Mouse (Mus musculus) stomach, embryonic 15.5 days (tissue): ENCODE data around the gene C8g. TPM values are rescaled to one million over a fixed set of nuclear protein-coding genes. Genes with fewer than 3 reads are reported as not detected.

Source experiments
- ATAC-seq: fragments of 200-750 bp; cut with Nextera tagmentation; 2 replicates; pipeline ENCODE4 v1.8.0; 2017; ENCODE audit warnings: low read depth, moderate number of reproducible peaks, moderate TSS enrichment; ENCODE audit not compliant: insufficient read depth, low FRiP score
- H3K27ac ChIP-seq: fragments of 300-500 bp; sonication (generic); 2 replicates; pipeline ENCODE4 v1.5.1; 2015; ENCODE audit warnings: mild to moderate bottlenecking, inconsistent platforms
- H3K27me3 ChIP-seq: fragments of 300-500 bp; sonication (generic); replicated peaks from 2 replicates; pipeline ENCODE4 v1.6.1; 2015; ENCODE audit warnings: inconsistent platforms
- H3K36me3 ChIP-seq: fragments of 300-500 bp; sonication (generic); 2 replicates; pipeline ENCODE4 v1.6.1; 2015; ENCODE audit warnings: inconsistent platforms
- H3K4me1 ChIP-seq: fragments of 300-500 bp; sonication (generic); 2 replicates; pipeline ENCODE4 v1.6.1; 2015; ENCODE audit warnings: inconsistent platforms
- H3K4me2 ChIP-seq: fragments of 300-500 bp; sonication (generic); 2 replicates; pipeline ENCODE4 v1.6.1; 2015; ENCODE audit warnings: mild to moderate bottlenecking, inconsistent platforms
- H3K4me3 ChIP-seq: fragments of 300-500 bp; sonication (generic); replicated peaks from 2 replicates; pipeline ENCODE4 v1.5.1; 2015; ENCODE audit warnings: inconsistent platforms
- H3K9ac ChIP-seq: fragments of 300-500 bp; sonication (generic); 2 replicates; pipeline ENCODE4 v1.6.1; 2015; ENCODE audit warnings: inconsistent platforms
- H3K9me3 ChIP-seq: fragments of 300-500 bp; sonication (generic); 2 replicates; pipeline ENCODE4 v1.6.1; 2016; ENCODE audit warnings: inconsistent platforms
- WGBS: fragments of 180-500 bp; shearing (Covaris S2); methylation state at CpG from one replicate; pipeline ENCODE4 v1.1.7; 2015; 5-methylcytosine and 5-hydroxymethylcytosine counted together
- polyA plus RNA-seq: library from polyadenylated mRNA; unstranded; fragments of >200 nt; fragmentation: Nextera tagmentation; extraction: Ambion mirVana; gene quantifications from 2 replicates; pipeline ENCODE4 v1.2.1, GENCODE M21; 2015

Gene C8g
- polyA plus RNA-seq, 1 experiment from 2014 or later, result 8.3 TPM

DNA sequence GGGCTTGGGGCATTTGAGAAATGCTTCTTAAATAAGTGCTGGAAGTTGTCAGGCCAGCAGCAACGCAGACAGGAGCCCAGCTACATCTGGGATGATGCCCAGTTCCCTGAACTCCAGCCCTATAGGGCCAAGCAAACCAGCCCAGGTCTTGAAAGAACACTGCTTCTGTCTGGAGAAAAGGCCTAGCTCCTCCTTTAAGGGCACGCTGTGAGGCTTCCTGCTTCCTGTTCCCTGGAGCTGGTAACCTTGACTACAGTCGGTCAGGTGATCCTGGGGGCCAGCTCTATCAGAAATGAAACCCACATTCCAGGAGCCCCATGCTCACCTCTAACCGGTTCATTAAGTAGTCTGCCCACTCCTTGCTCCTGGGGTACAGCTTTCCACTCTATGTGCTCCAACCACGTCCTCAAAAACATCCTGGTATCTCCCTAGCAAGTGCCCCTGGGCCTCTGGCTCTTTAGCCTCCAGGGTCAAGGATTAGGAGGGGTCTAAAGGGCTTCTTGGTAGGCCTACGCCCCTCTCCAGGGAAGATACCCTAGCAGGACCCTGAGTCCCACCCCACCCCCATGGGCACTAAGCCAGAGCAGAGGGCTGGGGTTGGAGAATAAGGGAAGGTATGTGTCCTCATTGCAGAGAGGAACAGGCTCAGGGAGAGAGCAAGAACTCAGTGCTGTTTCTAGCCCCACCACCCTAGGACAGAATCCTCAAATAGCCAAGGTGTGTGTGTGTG lies 3.5 kb downstream of the C8g start:
- WGBS, result 57% methylated on average over 6 of the region's 6 CpGs
- no peak for ATAC-seq
- no peaks in the 10 kb centered on the region for H3K27me3 ChIP-seq
- no peak overlapping the region for H3K4me2 ChIP-seq
- peaks cover 21% of the 10 kb centered on the region for H3K4me1 ChIP-seq
- no peak overlapping the region for H3K27ac ChIP-seq
- no peaks in the 10 kb centered on the region for H3K9me3 ChIP-seq
- 0 out of 2 replicates have a peak, but pooled peaks cover 4% of the 10 kb centered on the region for H3K36me3 ChIP-seq
- no peak overlapping the region for H3K9ac ChIP-seq
- H3K4me3 ChIP-seq, result no peak overlapping the region

DNA sequence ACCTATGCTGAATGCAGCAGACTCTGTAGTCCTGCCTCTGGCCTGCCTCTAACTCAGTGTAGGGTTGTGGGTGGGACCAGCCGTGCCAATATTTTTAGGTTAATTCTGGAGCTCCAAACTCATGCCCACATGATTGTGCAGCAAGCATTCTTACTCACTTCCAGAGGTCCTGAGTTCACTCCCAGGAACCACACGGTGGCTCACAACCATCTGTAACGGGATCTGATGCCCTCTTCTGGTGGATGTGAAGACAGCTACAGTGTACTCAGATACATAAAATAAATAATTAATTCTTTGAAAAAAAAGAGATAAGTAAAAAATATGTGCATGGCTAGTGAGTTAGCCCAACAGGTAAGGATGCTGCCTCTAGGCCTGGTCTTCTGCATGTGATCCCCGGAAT lies 5.1 kb downstream of the C8g start:
- Histone ChIP-seq H3K4me1 (peaks cover 7% of the 10 kb centered on the region), H3K9me3 (no peaks in the 10 kb centered on the region), H3K27ac (no peak overlapping the region), H3K36me3 (no peaks in the 10 kb centered on the region), H3K9ac (no peak overlapping the region), H3K27me3 (no peaks in the 10 kb centered on the region), H3K4me2 (no peak overlapping the region), H3K4me3 (no peak overlapping the region)
- 47% methylated on average over 4 of the region's 4 CpGs for WGBS
- no peak for ATAC-seq

- Histone ChIP-seq H3K27ac (no peak within 1 kb of the TSS), H3K4me1 (no peaks in the 10 kb centered on the region), H3K27me3 (no peaks in the 10 kb centered on the region), H3K4me3 (no peak within 1 kb of the TSS), H3K4me2 (no peak within 1 kb of the TSS), H3K9ac (no peak within 1 kb of the TSS), H3K36me3 (no peaks in the 10 kb centered on the region), H3K9me3 (no peaks in the 10 kb centered on the region)
- no peak for ATAC-seq
- 81% methylated on average over 5 of the region's 5 CpGs for WGBS
Measured at GRCm38 (mm10) chr2:25493476-25493961, 8.0 kb downstream of the C8g start, which contains the start of gene Lcn12. Gene Lcn12 (minus strand): TSS chr2:25493911.

- H3K9ac ChIP-seq, result no peak overlapping the region
- WGBS, result 79% methylated on average over 5 of the region's 5 CpGs
- H3K36me3 ChIP-seq, result no peaks in the 10 kb centered on the region
- no peak overlapping the region for H3K4me3 ChIP-seq
- no peak for ATAC-seq
- no peak overlapping the region for H3K27ac ChIP-seq
- no peak overlapping the region for H3K4me2 ChIP-seq
- H3K27me3 ChIP-seq, result no peaks in the 10 kb centered on the region
- no peaks in the 10 kb centered on the region for H3K9me3 ChIP-seq
- H3K4me1 ChIP-seq, result no peaks in the 10 kb centered on the region
Measured at GRCm38 (mm10) chr2:25492988-25493387, 8.5 kb downstream of the C8g start.

DNA sequence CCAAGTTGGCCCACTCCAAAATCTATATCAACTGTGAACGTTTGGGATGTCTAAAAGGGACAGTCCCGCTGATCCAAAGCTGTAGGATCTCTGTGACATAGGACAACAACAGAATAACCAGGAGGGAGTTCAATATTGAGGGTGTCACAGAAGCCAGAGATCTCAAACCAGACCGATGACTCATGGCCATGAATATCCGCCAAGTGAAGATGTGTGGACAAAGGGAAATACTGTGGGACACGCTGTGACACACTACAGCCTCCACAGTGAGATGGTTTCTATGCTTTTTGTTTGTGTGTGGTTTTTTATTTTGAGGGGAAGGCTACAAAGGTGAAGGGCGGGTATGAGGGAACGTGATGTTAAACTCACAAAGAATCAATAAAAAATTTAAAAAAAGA lies 12.8 kb downstream of the C8g start:
- H3K27me3 ChIP-seq, result no peaks in the 10 kb centered on the region
- no peak overlapping the region for H3K4me2 ChIP-seq
- H3K36me3 ChIP-seq, result no peaks in the 10 kb centered on the region
- ATAC-seq, result no peak
- H3K4me1 ChIP-seq, result no peaks in the 10 kb centered on the region
- no peaks in the 10 kb centered on the region for H3K9me3 ChIP-seq
- H3K27ac ChIP-seq, result no peak overlapping the region
- no peak overlapping the region for H3K9ac ChIP-seq
- 70% methylated on average over 7 of the region's 7 CpGs for WGBS
- H3K4me3 ChIP-seq, result no peak overlapping the region

- H3K4me3 ChIP-seq, result no peak overlapping the region
- no peaks in the 10 kb centered on the region for H3K27me3 ChIP-seq
- no peaks in the 10 kb centered on the region for H3K36me3 ChIP-seq
- ATAC-seq, result peak; percentile 36; the same call in 1 of the 2 replicates
- no peak overlapping the region for H3K27ac ChIP-seq
- H3K9me3 ChIP-seq, result no peaks in the 10 kb centered on the region
- no peak overlapping the region for H3K4me2 ChIP-seq
- WGBS, result 69% methylated on average over 6 of the region's 6 CpGs
- no peaks in the 10 kb centered on the region for H3K4me1 ChIP-seq
- H3K9ac ChIP-seq, result no peak overlapping the region
Measured at GRCm38 (mm10) chr2:25487965-25488670, 13.4 kb downstream of the C8g start.

DNA sequence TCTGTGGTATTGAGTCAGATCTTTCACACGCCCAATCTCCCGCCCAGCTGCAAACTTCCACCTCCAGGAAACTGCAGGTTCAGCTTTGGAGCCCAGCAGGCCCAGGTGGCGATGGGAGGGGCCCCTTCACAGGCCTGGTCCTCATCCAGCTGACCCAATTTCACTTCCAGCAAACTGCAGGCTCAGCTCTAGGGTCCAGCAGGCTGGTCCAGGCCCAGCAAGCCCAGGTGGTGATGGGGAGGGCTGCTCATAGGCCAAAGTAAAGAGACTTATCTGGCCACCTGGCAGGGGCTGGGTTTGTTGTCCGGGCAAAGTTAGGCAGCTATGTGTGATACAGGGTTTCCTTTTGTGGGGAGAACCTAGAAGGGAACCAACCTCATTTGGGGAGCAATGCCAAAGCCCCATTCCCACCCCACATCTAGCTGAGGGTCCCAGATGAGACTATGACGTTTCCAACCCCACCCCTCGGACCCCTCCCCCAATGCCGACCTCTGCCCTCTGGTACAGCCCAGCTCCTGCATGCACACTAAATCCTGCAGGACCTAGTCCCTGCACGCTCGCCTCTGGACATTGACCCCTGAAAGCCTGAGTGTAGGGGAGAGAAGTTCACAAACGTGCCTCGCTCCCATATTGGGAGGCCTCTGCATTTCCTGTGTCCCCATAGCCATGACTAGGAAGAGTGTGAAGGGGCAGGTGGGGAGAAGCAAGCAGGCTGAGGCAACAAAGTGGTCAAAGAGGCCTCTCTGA lies 16.4 kb downstream of the C8g start:
- ATAC-seq, result peak; percentile 61; the same call in 1 of the 2 replicates
- H3K4me1 ChIP-seq, result no peaks in the 10 kb centered on the region
- WGBS, result 49% methylated on average over 11 of the region's 11 CpGs
- no peaks in the 10 kb centered on the region for H3K27me3 ChIP-seq
- no peaks in the 10 kb centered on the region for H3K9me3 ChIP-seq
- no peak overlapping the region for H3K9ac ChIP-seq
- peak overlapping the region; percentile 9; the same call in 1 of the 2 replicates for H3K27ac ChIP-seq
- H3K36me3 ChIP-seq, result no peaks in the 10 kb centered on the region
- H3K4me2 ChIP-seq, result no peak overlapping the region
- no peak overlapping the region for H3K4me3 ChIP-seq

- no peak overlapping the region for H3K4me3 ChIP-seq
- H3K4me1 ChIP-seq, result no peaks in the 10 kb centered on the region
- 25% methylated on average over 7 of the region's 7 CpGs for WGBS
- H3K27me3 ChIP-seq, result no peaks in the 10 kb centered on the region
- no peaks in the 10 kb centered on the region for H3K9me3 ChIP-seq
- ATAC-seq, result no peak
- H3K36me3 ChIP-seq, result no peaks in the 10 kb centered on the region
- no peak overlapping the region for H3K4me2 ChIP-seq
- no peak overlapping the region for H3K27ac ChIP-seq
- H3K9ac ChIP-seq, result no peak overlapping the region
Measured at GRCm38 (mm10) chr2:25482969-25483368, 18.6 kb downstream of the C8g start.

DNA sequence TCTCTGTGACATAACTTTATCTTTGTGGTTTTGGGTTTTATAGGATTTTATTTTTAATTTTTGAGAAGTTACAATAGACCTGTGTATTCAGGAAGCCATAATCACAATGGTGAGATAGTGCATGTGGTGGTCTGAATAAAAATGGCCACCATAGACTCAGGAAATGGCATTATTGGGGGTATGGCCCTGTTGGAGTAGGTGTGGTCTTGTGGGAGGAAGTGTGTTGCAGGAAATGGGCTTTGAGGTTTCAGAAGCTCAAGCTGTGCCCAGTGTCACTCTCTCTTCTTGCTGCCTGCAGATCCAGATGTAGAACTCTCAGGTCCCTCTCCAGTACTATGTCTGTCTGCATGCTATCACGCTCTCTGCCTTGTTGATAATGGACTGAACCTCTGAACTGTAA lies 21.0 kb downstream of the C8g start:
- no peaks in the 10 kb centered on the region for H3K4me1 ChIP-seq
- no peak overlapping the region for H3K27ac ChIP-seq
- no peak for ATAC-seq
- no peaks in the 10 kb centered on the region for H3K27me3 ChIP-seq
- 73% methylated on average over 1 of the region's 1 CpGs for WGBS
- no peaks in the 10 kb centered on the region for H3K9me3 ChIP-seq
- H3K9ac ChIP-seq, result no peak overlapping the region
- no peak overlapping the region for H3K4me3 ChIP-seq
- H3K4me2 ChIP-seq, result no peak overlapping the region
- no peaks in the 10 kb centered on the region for H3K36me3 ChIP-seq

- Histone ChIP-seq H3K36me3 (no peaks in the 10 kb centered on the region), H3K9ac (no peak overlapping the region), H3K27ac (peak overlapping the region; percentile 44; the same call in 1 of the 2 replicates), H3K9me3 (no peaks in the 10 kb centered on the region), H3K4me3 (no peak overlapping the region), H3K4me2 (no peak overlapping the region), H3K4me1 (no peaks in the 10 kb centered on the region), H3K27me3 (no peaks in the 10 kb centered on the region)
- ATAC-seq, result no peak
- 50% methylated on average over 10 of the region's 10 CpGs for WGBS
Measured at GRCm38 (mm10) chr2:25479551-25480311, 21.8 kb downstream of the C8g start.

GRCm38 (mm10) chr2:25477967-25478675 lies 23.4 kb downstream of the C8g start:
- ATAC-seq, result no peak
- no peaks in the 10 kb centered on the region for H3K27me3 ChIP-seq

More at GRCm38 (mm10) chr2:25477967-25478675, 23.4 kb downstream of the C8g start:
- Histone ChIP-seq H3K9ac (no peak overlapping the region), H3K4me2 (no peak overlapping the region), H3K4me1 (no peaks in the 10 kb centered on the region), H3K36me3 (no peaks in the 10 kb centered on the region), H3K9me3 (no peaks in the 10 kb centered on the region), H3K4me3 (no peak overlapping the region), H3K27ac (no peak overlapping the region)
- 73% methylated on average over 3 of the region's 3 CpGs for WGBS
